Mouse (Mus musculus): Measurements from ENCODE around the gene Ube2j2. TPM values are rescaled to one million over a fixed set of nuclear protein-coding genes. Genes with fewer than 3 reads are reported as not detected.

Ube2j2 gene
- total RNA-seq, 2 experiments from 2014 or later: 49.4 to 56.0 TPM

DNA sequence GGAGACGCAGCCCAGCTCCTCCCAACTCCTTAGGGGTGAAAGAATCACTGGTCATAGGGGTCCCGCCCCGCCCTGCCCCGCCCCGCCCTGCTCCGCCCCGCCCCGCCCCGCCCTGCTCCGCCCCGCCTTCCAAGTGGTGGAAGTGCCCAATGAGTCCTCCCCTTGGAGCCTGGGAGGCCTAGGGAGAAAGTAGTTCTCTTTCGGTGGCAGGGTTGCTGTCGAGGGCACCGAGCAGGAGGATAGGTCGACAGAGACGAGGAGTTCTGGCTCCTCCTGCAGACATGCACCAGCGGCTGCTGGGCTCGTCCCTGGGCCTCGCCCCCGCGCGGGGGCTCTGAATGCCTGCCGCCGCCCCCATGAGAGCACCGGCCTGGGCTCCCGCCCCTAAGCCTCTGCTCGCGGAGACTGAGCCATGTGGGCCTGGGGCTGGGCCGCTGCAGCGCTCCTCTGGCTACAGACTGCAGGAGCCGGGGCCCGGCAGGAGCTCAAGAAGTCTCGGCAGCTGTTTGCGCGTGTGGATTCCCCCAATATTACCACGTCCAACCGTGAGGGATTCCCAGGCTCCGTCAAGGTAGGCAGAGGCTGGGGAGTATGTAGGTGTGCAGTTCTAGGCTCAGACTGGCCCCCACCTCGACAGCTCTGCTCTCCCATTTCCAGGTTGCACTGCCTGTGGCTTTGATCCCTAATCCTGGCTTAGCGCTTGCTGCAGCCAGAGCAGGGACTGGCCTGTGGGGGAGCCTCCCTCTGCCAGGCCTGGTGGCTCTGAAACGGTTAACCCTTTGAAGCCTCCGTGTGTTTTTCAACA is 18.7 kb downstream of the Ube2j2 start, which contains the start of gene C1qtnf12:
TSS of gene C1qtnf12 (plus strand) at position 152 of the 805 bp plus-strand sequence.
- DNase-seq: peak; percentile 45 to 58
- intact Hi-C loops (cut with DNase I): loop anchor here (1.0 to 5.0 kb wide), 2 partner anchors 29 to 70 kb away; no protein-coding TSS in a partner anchor

DNA sequence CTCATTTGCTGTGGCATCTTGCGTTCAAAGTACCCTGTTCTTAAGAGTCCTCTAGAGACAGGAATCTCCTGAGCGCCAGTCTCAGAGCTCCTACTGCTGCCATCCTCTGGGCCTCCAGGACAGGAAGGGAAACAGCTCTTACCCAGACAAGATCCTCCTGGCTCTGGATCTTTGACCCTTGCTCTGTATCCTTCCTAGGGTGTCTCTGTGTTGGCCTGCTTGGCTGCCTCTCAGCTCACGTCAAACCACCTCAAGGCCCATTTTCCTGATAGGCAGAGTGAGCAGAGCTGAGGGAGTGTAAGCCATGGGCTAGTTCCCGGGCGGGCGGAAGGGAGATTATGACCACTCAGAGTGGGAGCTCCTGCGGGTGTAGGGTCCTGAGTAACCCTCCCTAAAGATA is 19.5 kb downstream of the Ube2j2 start:
- DNase-seq: no peak
- intact Hi-C loops (cut with DNase I): loop anchor here (5.0 kb wide), 1 partner anchor 69 kb away; no protein-coding TSS in a partner anchor

DNA sequence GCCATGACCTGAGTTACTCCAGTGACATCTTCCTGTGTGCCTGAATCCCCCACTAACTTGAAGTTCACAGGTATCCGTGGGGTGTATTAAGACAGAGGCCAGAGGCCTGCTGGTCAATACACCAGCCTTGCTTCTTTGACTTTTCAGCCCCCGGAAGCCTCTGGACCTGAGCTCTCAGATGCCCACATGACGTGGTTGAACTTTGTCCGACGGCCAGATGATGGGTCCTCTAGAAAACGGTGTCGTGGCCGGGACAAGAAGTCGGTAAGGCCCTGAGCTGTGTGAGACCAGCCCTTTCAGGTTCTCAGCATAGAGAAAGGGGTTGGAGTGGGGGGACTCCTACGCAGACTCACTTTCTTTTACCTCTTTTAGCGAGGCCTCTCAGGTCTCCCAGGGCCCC is 20.8 kb downstream of the Ube2j2 start:
- intact Hi-C loops (cut with DNase I): loop anchor here (5.0 kb wide), 1 partner anchor 68 kb away; no protein-coding TSS in a partner anchor

DNA sequence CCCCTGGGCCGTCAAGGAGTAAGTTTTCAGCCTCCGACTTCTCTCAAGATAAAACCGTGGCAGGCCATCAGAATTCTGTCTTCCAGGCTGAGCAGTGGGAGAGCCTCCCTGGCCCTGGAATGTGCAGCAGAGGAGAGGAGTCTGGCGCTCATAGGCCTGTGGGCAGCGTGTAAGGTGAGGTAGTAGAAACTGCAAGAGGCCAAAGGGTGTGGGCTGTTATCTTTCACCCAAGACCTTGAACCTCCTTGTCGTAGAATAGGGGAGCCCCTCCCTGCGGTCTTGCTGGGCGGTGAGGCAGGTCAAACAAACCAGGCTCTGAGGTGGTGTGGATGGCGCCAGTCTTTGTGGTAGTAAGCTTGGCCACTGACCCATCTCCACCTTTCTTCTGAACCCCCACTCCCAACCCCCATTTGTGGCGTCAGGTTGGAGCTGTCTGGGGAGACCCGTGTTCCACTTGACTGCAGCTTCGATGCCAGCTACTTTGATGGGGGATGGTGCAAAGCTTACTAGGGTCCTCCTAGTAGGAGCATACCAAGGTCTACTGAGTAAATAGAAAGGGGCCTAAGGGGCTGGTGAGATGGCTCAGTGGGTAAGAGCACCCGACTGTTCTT is 25.5 kb downstream of the Ube2j2 start:
- DNase-seq: no peak
- intact Hi-C loops (cut with DNase I): no loop called here

More for the DNA sequence above, 20.8 kb downstream of the Ube2j2 start:
- DNase-seq: no peak

DNA sequence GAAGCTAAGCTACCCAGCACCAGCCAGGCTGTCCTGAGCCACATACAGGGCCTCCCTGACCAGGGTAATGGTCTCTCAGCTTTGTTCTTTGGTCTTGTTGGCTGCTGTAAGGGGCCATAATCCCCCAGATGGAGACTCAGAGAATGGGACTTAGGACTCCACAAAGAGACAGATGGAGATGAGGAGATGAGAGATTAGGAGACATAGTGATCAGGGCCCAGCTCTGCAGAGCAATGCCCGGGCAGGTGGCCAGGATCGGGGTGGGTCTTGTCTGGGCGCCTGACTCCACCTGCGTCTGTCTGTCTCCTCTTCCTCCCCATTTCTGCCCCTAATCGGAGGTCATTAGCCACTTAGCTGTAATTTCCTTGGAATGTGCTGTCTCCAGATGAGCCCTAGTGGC is 26.7 kb downstream of the Ube2j2 start:
- intact Hi-C loops (cut with DNase I): no loop called here
- DNase-seq: no peak

DNA sequence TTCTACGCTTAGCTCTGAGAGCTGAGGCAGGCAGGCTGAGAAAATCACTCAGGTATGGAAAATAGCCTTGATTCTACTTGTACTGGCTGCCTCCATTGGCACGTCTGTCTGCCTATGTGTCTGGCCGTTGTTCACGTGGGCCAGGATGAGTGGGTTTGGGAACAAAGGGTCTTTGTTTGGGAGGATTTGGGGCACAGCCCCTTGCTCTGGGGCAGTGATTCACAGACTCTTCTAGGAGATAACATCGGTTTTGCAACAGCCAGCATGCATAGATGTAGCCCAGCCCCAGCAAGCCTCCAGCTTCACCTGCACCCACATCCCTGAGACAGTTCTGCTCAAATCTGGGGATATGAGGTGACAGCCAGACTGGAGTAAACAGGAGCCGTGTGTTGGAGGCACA is 29.0 kb downstream of the Ube2j2 start:
- no peak for DNase-seq
- intact Hi-C loops (cut with DNase I): no loop called here

DNA sequence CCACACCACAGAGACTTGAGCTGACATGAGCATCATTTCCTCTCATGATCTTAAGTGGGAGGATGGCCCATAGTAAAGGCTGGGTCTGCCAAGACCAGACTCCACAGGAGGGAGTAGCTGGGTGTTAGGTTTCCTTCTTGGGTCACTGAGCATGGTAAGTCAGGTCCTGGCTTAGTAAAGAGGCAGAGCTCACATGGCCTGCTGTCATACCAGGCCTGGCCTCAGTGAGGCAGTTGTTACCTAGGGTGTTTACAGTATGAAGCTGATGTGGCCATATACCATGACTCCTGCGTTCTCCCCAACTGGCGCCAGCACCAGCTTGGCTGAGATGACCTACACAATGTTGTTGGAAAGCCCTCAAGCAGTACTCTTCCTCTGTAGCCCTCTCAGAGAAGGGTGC is 29.6 kb downstream of the Ube2j2 start:
- intact Hi-C loops (cut with DNase I): no loop called here
- no peak for DNase-seq

DNA sequence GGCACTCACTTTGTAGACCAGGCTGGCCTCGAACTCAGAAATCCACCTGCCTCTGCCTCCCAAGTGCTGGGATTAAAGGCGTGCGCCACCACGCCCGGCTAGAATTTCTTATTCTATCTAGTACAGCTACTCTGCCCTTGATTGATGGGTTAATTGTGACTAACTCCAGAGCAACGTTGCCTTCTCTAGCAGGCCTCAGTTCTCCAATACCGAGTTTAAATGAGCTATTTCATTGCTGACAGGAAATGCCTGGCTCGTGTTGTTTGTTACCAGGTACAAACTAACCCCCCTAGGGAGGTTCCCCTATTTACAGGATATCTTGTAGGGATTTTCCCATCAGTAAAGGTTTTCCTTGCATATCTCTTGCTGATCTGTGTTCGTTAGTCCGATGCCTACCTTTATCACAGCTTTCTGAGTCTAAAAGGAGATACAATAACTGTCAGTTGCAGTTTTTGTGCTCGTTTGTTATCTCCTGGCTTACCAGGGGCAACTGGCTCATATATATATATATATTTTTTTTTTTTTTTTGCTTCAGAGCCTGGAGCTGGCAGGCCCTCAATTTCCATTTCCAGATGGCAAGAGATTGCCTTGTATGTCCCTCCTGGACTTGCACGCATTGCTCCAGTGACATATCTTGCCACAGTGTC is 37.9 kb downstream of the Ube2j2 start:
- intact Hi-C loops (cut with DNase I): no loop called here
- no peak for DNase-seq

DNA sequence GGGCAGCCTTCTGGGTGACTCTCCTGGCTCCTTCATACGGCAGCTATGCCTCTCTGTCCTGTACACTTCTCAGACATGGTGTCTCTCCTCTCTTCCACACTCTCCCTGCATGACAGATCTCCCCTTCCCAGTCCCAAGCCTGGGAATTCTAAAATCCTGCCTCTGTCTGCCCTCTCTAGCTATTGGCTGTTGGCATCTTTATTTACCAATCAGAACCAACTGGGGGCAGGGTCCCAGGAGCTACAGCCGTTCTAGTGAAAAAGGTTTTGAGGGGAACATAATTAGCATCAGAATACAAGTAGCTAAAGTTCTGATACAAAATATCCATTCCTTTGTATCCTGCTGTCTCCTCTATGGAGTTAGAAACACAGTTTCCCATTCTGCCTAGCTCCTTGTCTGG is 40.2 kb downstream of the Ube2j2 start:
- DNase-seq: no peak
- intact Hi-C loops (cut with DNase I): no loop called here

DNA sequence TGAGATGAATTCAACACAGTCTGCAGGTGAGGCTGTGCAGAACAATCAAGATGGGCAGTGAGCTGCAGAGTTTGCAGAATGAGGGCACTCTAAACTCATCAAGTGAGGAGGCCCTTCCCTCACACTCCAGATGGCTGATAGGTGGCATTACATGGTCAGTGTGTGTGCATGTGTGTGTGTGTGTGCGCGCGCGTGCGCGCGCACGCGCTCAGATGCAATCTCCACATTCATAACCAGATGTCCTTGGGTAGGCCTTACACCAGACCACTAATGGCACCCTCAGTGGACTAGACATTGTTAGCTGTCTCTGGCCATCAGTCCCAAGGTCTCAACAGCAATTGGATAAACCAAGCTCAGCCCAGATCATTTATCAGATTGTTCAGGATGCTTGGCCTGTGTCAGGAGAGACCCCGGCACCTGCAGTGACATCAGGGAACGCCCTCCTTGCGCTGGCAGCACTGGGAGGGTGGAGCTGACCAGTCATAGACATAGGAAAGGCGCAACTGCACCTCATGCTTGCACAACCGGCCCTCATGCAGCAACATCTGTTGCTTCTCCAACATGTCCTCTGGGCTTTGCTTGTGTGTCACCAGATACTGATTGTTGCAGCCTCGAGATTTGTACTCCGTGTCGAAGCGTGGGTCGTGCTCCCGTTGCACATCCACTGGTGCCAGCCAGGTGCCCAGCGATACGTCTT is 47.7 kb downstream of the Ube2j2 start:
- intact Hi-C loops (cut with DNase I): loop anchor here (1.0 to 5.0 kb wide), 2 partner anchors 29 to 99 kb away; partner anchors contain the start of genes Acap3, C1qtnf12 and Pusl1
- DNase-seq: no peak

DNA sequence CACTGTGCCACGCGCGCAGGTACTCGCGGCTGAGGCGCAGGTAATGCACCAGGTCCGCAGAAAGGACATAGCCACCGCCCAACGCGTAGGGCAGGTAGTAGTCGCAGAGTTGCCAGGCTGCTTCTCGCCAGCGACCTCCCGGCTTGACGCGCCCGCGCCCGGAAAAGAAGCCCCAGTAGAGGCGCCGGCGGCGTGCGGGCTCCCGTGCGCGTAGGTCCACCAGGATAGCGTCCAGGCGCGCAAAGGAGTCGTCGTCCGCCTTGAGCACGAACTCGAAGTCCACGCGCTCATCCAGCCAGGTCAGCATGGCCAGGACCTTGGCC is 48.2 kb downstream of the Ube2j2 start:
- intact Hi-C loops (cut with DNase I): loop anchor here (1.0 to 5.0 kb wide), 4 partner anchors 30 to 119 kb away; partner anchors contain the start of genes Acap3, C1qtnf12 and Pusl1
- DNase-seq: peak in 1 of 2 experiments; percentile 6

DNA sequence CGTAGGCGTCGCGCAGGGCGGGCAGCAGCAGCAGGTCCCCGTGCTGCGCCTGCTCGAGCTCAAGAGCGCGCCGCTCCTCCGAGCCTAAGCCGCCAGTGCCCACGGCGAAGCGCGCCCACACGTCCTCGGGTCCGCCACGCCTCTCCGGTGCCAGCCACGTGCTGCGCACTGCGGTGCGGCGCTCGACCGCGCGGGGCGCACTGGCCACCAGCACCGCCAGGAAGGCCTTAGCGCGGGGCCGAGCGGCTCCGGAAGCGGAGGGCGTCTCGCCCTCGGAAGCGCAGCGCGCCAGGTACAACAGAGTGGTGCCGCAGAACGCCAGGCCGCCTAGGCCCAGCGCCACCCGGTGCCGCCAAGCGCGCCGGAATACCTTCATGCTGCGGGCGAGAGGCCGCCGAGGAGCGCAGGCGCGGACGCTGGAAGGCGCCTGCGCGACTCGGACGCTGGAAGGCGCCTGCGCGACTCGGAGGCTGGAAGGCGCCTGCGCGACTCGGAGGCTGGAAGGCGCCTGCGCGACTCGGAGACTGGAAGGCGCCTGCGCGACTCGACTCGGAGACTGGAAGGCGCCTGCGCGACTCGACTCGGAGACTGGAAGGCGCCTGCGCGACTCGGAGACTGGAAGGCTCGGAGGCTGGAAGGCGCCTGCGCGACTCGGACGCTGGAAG is 48.7 kb downstream of the Ube2j2 start, which contains the start of the genes B3galt6 and Sdf4:
TSS of gene B3galt6 (minus strand) at position 409 of the 665 bp plus-strand sequence.
TSS of gene Sdf4 (plus strand) at position 632 of the 665 bp plus-strand sequence.
- peak; percentile 82 to 94 for DNase-seq
- intact Hi-C loops (cut with DNase I): loop anchor here (2.0 to 5.0 kb wide), 3 partner anchors 40 to 118 kb away; partner anchors contain the start of genes Acap3 and Pusl1

DNA sequence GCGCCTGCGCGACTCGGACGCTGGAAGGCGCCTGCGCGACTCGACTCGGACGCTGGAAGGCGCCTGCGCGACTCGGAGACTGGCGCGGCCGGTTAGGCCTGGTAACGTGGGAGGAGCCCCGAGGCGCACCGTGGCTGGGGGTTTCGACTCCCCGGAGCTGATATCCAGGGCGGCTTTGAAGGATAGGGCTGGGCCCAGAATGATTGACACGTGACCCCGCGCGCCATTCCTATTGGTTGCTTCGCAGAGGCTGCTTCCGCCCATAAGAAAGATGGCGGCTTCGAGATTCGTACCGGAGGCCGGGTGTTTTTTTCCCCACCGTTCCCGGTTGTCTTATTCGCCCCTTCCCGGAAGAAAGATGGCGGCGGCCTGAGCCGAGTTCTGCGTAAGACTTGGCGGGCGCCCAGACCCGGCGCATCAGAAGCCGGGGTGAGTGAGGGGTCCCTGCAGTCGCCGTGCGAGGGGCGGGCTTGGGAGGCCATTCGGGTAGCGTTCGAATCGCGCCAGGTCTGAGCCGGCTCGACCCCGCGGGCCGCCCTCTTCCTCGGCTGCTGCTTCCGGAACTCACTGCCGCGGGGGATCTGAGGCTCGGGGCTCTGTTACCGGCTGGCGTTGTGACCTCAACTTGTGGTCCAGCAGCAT is 49.4 kb downstream of the Ube2j2 start:
- peak; percentile 99 to 100 for DNase-seq
- intact Hi-C loops (cut with DNase I): loop anchor here (2.0 to 5.0 kb wide), 3 partner anchors 40 to 118 kb away; partner anchors contain the start of genes Acap3 and Pusl1

DNA sequence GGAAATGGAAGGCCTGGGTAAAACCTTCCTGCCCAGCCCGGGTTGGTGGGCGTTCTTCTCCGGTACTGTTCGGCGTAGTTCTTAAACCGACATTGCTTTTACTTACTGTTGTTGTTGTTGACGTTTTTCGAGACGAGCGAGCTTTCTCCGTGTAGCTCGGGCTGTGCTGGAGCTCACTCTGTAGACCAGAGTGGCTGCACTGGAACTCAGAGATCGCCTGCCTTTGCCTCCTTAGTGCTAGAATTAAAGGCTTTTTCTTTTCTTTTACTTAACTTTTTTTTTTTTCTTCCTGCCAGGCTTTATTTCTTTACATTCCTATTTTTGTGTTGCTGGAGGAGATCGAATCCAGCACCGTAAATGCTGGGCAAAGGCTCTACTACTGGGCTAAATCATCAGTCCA is 50.0 kb downstream of the Ube2j2 start:
- intact Hi-C loops (cut with DNase I): loop anchor here (2.0 to 5.0 kb wide), 3 partner anchors 39 to 117 kb away; partner anchors contain the start of genes Acap3 and Pusl1

DNA sequence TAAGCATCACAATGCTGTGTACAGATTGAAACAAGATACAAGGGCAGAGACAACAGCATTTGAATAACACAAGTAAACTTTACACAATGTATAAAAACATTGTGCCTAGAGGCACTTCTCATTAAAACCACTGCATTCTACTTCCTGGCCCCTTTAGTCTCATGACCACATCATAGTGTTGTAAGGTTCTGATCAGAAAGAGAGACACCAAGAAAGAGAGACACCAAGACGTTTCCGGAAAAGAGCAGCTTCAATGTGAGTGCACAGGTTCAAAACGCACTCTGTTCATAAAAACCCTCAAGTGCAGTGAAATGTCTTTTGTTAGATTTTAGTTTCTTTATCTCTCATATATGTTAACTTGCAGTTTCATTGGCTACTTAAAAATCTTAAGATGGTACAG is 60.5 kb downstream of the Ube2j2 start:
- intact Hi-C loops (cut with DNase I): no loop called here
- no peak for DNase-seq

More for the DNA sequence above, 50.0 kb downstream of the Ube2j2 start:
- no peak for DNase-seq

DNA sequence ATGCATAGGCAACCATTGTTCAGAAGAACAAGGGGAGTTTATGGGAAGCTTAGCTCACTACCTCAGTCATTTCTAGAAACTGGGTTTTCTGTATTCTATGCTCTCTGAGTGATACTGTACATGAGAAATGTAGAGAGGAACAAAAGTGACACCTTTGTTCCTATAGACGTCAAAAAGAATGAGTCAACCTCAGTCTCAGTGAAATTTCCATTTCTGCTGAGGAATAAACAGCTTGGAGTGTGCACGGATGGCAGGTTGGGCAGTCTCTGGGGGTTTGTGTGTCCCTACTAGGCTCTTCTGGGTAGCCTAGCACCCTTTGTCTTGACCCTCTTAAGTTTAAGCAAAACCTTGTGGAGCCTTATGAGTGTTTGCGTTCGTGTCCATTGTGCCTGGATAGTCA is 64.7 kb downstream of the Ube2j2 start:
- intact Hi-C loops (cut with DNase I): no loop called here
- no peak for DNase-seq

Measured in heart, postnatal 36 days (tissue).